Mouse (Mus musculus) layer of hippocampus, adult 8-10 months (tissue): ENCODE results near the gene 0610009B22Rik. TPM values are rescaled to one million over a fixed set of nuclear protein-coding genes. Genes with fewer than 3 reads are reported as not detected.
A peak's percentile ranks its signal among the peaks of the same experiment; 100 is the strongest.
"Not testable (repeated sequence)": the region's sequence is repeated elsewhere in the genome, so short reads cannot be mapped to it uniquely, and the experiment has no call there.

Source experiments
- DNase-seq, 2 experiments: peaks; one replicate each; pipeline ENCODE4 v3.0.0; 2022; ENCODE audit warnings: low spot score in 2 of 2
- total RNA-seq, 4 experiments: library from RNA; stranded (reverse); gene quantifications; 2 replicates each; pipeline ENCODE4 v1.2.4; 2022

Gene 0610009B22Rik
- total RNA-seq: 10 to 100 TPM; 32.5 to 42.6 (median 34.8) TPM

- peak; percentile 99 to 100 for DNase-seq
Measured at GRCm38 (mm10) chr11:51688330-51689328, at the start of gene 0610009B22Rik. Gene 0610009B22Rik, minus strand, starts transcription at chr11:51688874.

GRCm38 (mm10) chr11:51734218-51734617, 45.5 kb upstream of the 0610009B22Rik start:
- DNase-seq: not testable (repeated sequence)

- DNase-seq: no peak
Measured at GRCm38 (mm10) chr11:51732883-51733282, 44.2 kb upstream of the 0610009B22Rik start.

- DNase-seq: no peak
Measured at GRCm38 (mm10) chr11:51721066-51721465, 32.4 kb upstream of the 0610009B22Rik start.

- no peak for DNase-seq
Measured at GRCm38 (mm10) chr11:51707080-51707479, 18.4 kb upstream of the 0610009B22Rik start.

GRCm38 (mm10) chr11:51706451-51706850, 17.8 kb upstream of the 0610009B22Rik start:
- DNase-seq: no peak

GRCm38 (mm10) chr11:51703379-51703998, 14.8 kb upstream of the 0610009B22Rik start:
- DNase-seq: no peak

- DNase-seq: no peak
Measured at GRCm38 (mm10) chr11:51702831-51703230, 14.2 kb upstream of the 0610009B22Rik start.

GRCm38 (mm10) chr11:51694984-51695383, 6.3 kb upstream of the 0610009B22Rik start:
- DNase-seq: no peak

GRCm38 (mm10) chr11:51690597-51690996, 1.9 kb upstream of the 0610009B22Rik start:
- DNase-seq: not testable (repeated sequence)

- DNase-seq: no peak
Measured at GRCm38 (mm10) chr11:51689343-51689742, 669 bp upstream of the 0610009B22Rik start.

GRCm38 (mm10) chr11:51681976-51682374, 6.7 kb downstream of the 0610009B22Rik start:
- no peak for DNase-seq

- peak; percentile 74 to 87 for DNase-seq
Measured at GRCm38 (mm10) chr11:51681324-51681975, 7.2 kb downstream of the 0610009B22Rik start.

GRCm38 (mm10) chr11:51679466-51679865, 9.2 kb downstream of the 0610009B22Rik start:
- DNase-seq: no peak

- DNase-seq: no peak
Measured at GRCm38 (mm10) chr11:51677737-51678418, 10.8 kb downstream of the 0610009B22Rik start.

- no peak for DNase-seq
Measured at GRCm38 (mm10) chr11:51675386-51675785, 13.3 kb downstream of the 0610009B22Rik start.

GRCm38 (mm10) chr11:51673291-51673690, 15.4 kb downstream of the 0610009B22Rik start:
- DNase-seq: no peak

GRCm38 (mm10) chr11:51671376-51671775, 17.3 kb downstream of the 0610009B22Rik start:
- no peak for DNase-seq

GRCm38 (mm10) chr11:51670846-51671245, 17.8 kb downstream of the 0610009B22Rik start:
- DNase-seq: no peak

GRCm38 (mm10) chr11:51664747-51665146, 23.9 kb downstream of the 0610009B22Rik start:
- not testable (repeated sequence) for DNase-seq

GRCm38 (mm10) chr11:51662632-51663031, 26.0 kb downstream of the 0610009B22Rik start:
- DNase-seq: no peak
